Mouse (Mus musculus): Measurements from ENCODE around the gene Edn2.

Edn2 gene

GRCm38 (mm10) chr4:120153736-120154135, 7.3 kb upstream of the Edn2 start:
- DNase-seq (ENCODE audit: low read depth, low spot score) = no peak

- no peak for DNase-seq (ENCODE audit: low read depth, low spot score)
Observed at GRCm38 (mm10) chr4:120158714-120159310, 2.2 kb upstream of the Edn2 start.

GRCm38 (mm10) chr4:120162586-120162985, 1.6 kb downstream of the Edn2 start:
- no peak for DNase-seq (ENCODE audit: low read depth, low spot score)

- no peak for DNase-seq (ENCODE audit: low read depth, low spot score)
Observed at GRCm38 (mm10) chr4:120163242-120163641, 2.2 kb downstream of the Edn2 start.

GRCm38 (mm10) chr4:120164316-120164715, 3.3 kb downstream of the Edn2 start:
- no peak for DNase-seq (ENCODE audit: low read depth, low spot score)

- no peak for DNase-seq (ENCODE audit: low read depth, low spot score)
Observed at GRCm38 (mm10) chr4:120167778-120168177, 6.8 kb downstream of the Edn2 start.

- DNase-seq (ENCODE audit: low read depth, low spot score) = no peak
Observed at GRCm38 (mm10) chr4:120168346-120168745, 7.3 kb downstream of the Edn2 start.

- DNase-seq (ENCODE audit: low read depth, low spot score) = no peak
Observed at GRCm38 (mm10) chr4:120170387-120170936, 9.5 kb downstream of the Edn2 start.

- no peak for DNase-seq (ENCODE audit: low read depth, low spot score)
Observed at GRCm38 (mm10) chr4:120172050-120172684, 11.2 kb downstream of the Edn2 start.

- DNase-seq (ENCODE audit: low read depth, low spot score) = no peak
Observed at GRCm38 (mm10) chr4:120179123-120179522, 18.1 kb downstream of the Edn2 start.

GRCm38 (mm10) chr4:120180535-120180934, 19.5 kb downstream of the Edn2 start:
- no peak for DNase-seq (ENCODE audit: low read depth, low spot score)

- peak; percentile 29 for DNase-seq (ENCODE audit: low read depth, low spot score)
Observed at GRCm38 (mm10) chr4:120184374-120184991, 23.5 kb downstream of the Edn2 start.

- DNase-seq (ENCODE audit: low read depth, low spot score) = no peak
Observed at GRCm38 (mm10) chr4:120186441-120186840, 25.4 kb downstream of the Edn2 start.

GRCm38 (mm10) chr4:120186934-120187333, 25.9 kb downstream of the Edn2 start:
- no peak for DNase-seq (ENCODE audit: low read depth, low spot score)

GRCm38 (mm10) chr4:120188204-120188603, 27.2 kb downstream of the Edn2 start:
- no peak for DNase-seq (ENCODE audit: low read depth, low spot score)

- no peak for DNase-seq (ENCODE audit: low read depth, low spot score)
Observed at GRCm38 (mm10) chr4:120188651-120189161, 27.7 kb downstream of the Edn2 start.

- no peak for DNase-seq (ENCODE audit: low read depth, low spot score)
Observed at GRCm38 (mm10) chr4:120189941-120190340, 28.9 kb downstream of the Edn2 start.

- no peak for DNase-seq (ENCODE audit: low read depth, low spot score)
Observed at GRCm38 (mm10) chr4:120191987-120192386, 31.0 kb downstream of the Edn2 start.

GRCm38 (mm10) chr4:120194026-120194425, 33.0 kb downstream of the Edn2 start:
- no peak for DNase-seq (ENCODE audit: low read depth, low spot score)

- no peak for DNase-seq (ENCODE audit: low read depth, low spot score)
Observed at GRCm38 (mm10) chr4:120194965-120195364, 34.0 kb downstream of the Edn2 start.

- no peak for DNase-seq (ENCODE audit: low read depth, low spot score)
Observed at GRCm38 (mm10) chr4:120199184-120199885, 38.3 kb downstream of the Edn2 start.

Data from embryo, embryonic 11.5 days (tissue).